Mouse (Mus musculus) embryonic facial prominence, embryonic 11.5 days (tissue): ENCODE results near the gene Rhbdl1. TPM values are rescaled to one million over a fixed set of nuclear protein-coding genes. Genes with fewer than 3 reads are reported as not detected.

ENCODE experiments used
- ATAC-seq: fragments of 200-750 bp; cut with Nextera tagmentation; replicated peaks from 2 replicates; pipeline ENCODE4 v1.8.0; 2017; ENCODE audit warnings: low read depth; ENCODE audit not compliant: insufficient number of reproducible peaks, low FRiP score, low TSS enrichment
- DNase-seq: peaks from one replicate; pipeline ENCODE4 v3.0.0-alpha.2; 2015; ENCODE audit warnings: low spot score
- H3K27ac ChIP-seq: fragments of 300-500 bp; sonication (generic); replicated peaks from 2 replicates; pipeline ENCODE4 v1.5.1; 2014; ENCODE audit warnings: mild to moderate bottlenecking, low read depth, low read length, control low read depth
- H3K27me3 ChIP-seq: fragments of 300-500 bp; sonication (generic); 2 replicates; pipeline ENCODE4 v1.6.1; 2014; ENCODE audit warnings: mild to moderate bottlenecking, low read length, moderate library complexity, mixed read lengths; ENCODE audit not compliant: control insufficient read depth, insufficient read depth
- H3K36me3 ChIP-seq: fragments of 300-500 bp; sonication (generic); replicated peaks from 2 replicates; pipeline ENCODE4 v1.6.1; 2014; ENCODE audit warnings: low read depth, mild to moderate bottlenecking, low read length, moderate library complexity, mixed read lengths; ENCODE audit not compliant: control insufficient read depth, insufficient read depth
- H3K4me1 ChIP-seq: fragments of 300-500 bp; sonication (generic); 2 replicates; pipeline ENCODE4 v1.6.1; 2014; ENCODE audit warnings: low read length, mixed read lengths; ENCODE audit not compliant: control insufficient read depth, insufficient read depth
- H3K4me2 ChIP-seq: fragments of 300-500 bp; sonication (generic); 2 replicates; pipeline ENCODE4 v1.6.1; 2014; ENCODE audit warnings: low read depth, mild to moderate bottlenecking, control low read depth, low read length, moderate library complexity
- H3K4me3 ChIP-seq: fragments of 300-500 bp; sonication (generic); 2 replicates; pipeline ENCODE4 v1.5.1; 2014; ENCODE audit warnings: low read depth, low read length, control low read depth
- H3K9ac ChIP-seq: fragments of 300-500 bp; sonication (generic); replicated peaks from 2 replicates; pipeline ENCODE4 v1.6.1; 2014; ENCODE audit warnings: mild to moderate bottlenecking, control low read depth, low read length
- H3K9me3 ChIP-seq: fragments of 300-500 bp; sonication (generic); replicated peaks from 2 replicates; pipeline ENCODE4 v1.6.1; 2016; ENCODE audit warnings: mild to moderate bottlenecking, low read length, inconsistent platforms, mixed read lengths; ENCODE audit not compliant: control insufficient read depth
- WGBS: fragments of 180-500 bp; shearing (Covaris S2); extraction: QIAGEN DNeasy Blood & Tissue Kit; methylation state at CpG from one replicate; pipeline ENCODE4 v1.1.7; 2014; 5-methylcytosine and 5-hydroxymethylcytosine counted together
- polyA plus RNA-seq: library from polyadenylated mRNA; unstranded; fragments of >200 nt; fragmentation: Nextera tagmentation; extraction: Ambion mirVana; gene quantifications from 2 replicates; pipeline ENCODE4 v1.2.1, GENCODE M21; 2014

The Rhbdl1 gene
- polyA plus RNA-seq, 1 experiment from 2014 or later = 1.5 TPM

DNA sequence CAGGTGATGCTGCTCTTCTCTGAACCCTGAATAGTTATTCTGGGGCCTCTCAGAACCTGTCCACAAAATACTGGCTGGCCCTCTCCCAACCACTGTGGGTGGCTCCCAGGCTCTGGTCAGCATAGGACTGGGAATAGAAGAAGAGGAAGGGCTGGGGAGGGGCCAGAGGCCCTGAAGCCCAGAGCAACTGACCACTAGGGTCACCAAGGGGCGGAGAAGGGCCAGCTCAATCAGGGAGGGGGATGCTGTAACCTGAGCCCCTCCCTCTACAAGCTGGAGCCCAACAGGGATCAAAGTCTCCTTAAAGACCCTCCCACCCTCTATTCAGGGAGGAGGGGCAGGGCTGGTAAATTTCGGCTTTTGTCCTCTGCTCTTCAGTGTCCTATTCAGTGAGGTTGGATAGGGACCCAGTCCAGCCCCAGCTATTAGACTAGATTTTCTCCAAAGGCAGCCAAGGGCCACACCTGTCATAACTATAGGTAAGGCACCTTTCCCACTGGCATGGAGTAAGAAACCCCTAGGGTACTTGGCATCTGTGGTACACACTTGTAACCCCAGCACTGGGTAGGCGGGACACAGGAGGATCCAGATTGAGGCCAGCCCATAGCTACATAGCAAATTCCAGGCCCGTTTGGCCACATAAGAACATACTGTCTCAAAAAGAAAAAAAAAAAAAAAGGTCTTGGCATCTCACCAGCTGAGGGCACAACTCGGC is 43.3 kb upstream of the Rhbdl1 start, which contains the start of gene Wfikkn1:
Wfikkn1 (minus strand) TSS at position 663 of the 715 bp plus-strand sequence.
- DNase-seq (no peak), ATAC-seq (no peak)
- no peaks in the 10 kb centered on the region for H3K9me3 ChIP-seq
- H3K4me1 ChIP-seq = peaks cover 19% of the 10 kb centered on the region
- H3K36me3 ChIP-seq = no peaks in the 10 kb centered on the region; the same call in none of the 2 replicates
- peak within 1 kb of the TSS; percentile 18; the same call in 1 of the 2 replicates for H3K9ac ChIP-seq
- no peaks in the 10 kb centered on the region for H3K27me3 ChIP-seq
- H3K27ac ChIP-seq = peak within 1 kb of the TSS; percentile 56
- 14% methylated on average over 5 of the region's 5 CpGs for WGBS
- H3K4me2 ChIP-seq = no peak within 1 kb of the TSS
- no peak within 1 kb of the TSS for H3K4me3 ChIP-seq

DNA sequence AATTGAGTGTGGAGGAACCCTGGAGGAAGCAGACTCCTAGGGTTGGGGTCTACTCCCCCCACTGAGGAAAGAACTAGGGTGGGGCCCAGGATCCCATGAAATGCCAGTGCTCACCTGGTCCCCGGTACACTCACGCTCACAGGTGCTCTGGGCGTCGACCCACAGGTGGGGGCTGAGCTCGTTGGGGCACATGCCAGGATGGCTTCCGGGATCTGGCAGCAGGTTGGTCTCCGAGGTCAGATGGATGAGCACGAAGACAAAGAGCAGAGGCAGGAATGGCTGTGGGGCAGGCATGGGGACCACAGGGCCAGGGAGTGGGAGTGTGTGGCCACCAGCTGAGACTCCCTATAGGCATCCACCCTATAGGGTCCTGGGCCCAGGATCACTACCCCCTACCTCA is 42.7 kb upstream of the Rhbdl1 start:
- Histone ChIP-seq H3K4me2 (no peak overlapping the region), H3K27me3 (no peaks in the 10 kb centered on the region), H3K4me1 (peaks cover 19% of the 10 kb centered on the region), H3K9me3 (no peaks in the 10 kb centered on the region), H3K36me3 (no peaks in the 10 kb centered on the region; the same call in none of the 2 replicates), H3K27ac (no peak overlapping the region), H3K4me3 (no peak overlapping the region), H3K9ac (no peak overlapping the region)
- no peak for DNase-seq
- no peak for ATAC-seq
- 78% methylated on average over 8 of the region's 8 CpGs for WGBS

DNA sequence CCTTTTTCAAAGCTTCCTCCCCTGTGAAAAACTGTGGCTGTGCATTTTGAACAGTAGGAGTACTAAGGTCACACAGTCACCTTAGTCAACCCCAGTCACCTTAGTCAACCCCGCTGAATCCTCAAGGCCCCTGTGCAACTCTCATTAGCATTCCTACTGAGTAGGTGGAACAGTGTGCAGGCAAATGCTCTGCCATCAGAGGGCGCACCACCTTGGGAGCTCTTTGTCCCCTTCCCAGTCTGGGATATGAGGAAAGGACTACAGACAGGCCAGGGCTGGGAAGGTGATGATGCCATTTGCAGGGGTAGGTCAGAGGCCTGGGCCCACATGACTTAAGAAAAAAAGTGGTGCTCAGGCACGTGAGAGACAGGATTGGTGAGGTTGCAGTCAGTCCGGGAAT is 42.2 kb upstream of the Rhbdl1 start:
- WGBS = 48% methylated on average over 4 of the region's 4 CpGs
- no peaks in the 10 kb centered on the region; the same call in none of the 2 replicates for H3K36me3 ChIP-seq
- no peak overlapping the region for H3K9ac ChIP-seq
- no peaks in the 10 kb centered on the region for H3K9me3 ChIP-seq
- H3K27ac ChIP-seq = no peak overlapping the region
- no peak overlapping the region for H3K4me3 ChIP-seq
- no peak overlapping the region for H3K4me2 ChIP-seq
- no peak for DNase-seq
- H3K27me3 ChIP-seq = no peaks in the 10 kb centered on the region
- no peak for ATAC-seq
- peaks cover 19% of the 10 kb centered on the region for H3K4me1 ChIP-seq

DNA sequence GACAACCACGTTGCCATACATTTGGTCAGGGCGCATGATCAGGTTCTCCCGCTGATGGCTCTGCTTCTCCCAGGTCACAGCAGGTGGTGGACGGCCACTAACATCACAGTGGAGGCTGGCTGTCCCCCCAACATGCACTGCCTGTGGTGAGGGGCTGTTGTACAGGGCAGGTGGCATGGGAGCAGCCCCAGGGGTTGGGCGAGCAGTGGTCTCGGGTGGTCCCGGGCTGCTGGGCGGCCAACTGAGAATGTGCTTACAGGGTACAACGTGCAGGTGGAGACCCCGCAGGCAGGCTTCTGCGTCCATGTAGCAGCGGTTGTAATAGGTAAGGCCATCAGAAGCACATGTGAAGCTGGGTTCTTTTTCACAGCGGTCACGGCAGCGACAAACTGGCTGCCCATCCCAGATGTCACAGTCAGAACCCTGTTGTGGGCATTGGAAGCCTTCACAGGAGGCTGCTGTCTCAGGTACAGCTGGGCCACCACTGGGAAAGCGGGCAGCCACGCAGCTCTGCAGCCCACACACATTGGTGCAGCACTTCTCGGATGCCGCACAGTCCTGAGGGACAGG is 41.6 kb upstream of the Rhbdl1 start:
- ATAC-seq (no peak), DNase-seq (no peak)
- no peak overlapping the region for H3K9ac ChIP-seq
- H3K4me1 ChIP-seq = peaks cover 19% of the 10 kb centered on the region
- no peak overlapping the region for H3K27ac ChIP-seq
- no peaks in the 10 kb centered on the region for H3K27me3 ChIP-seq
- H3K36me3 ChIP-seq = no peaks in the 10 kb centered on the region; the same call in none of the 2 replicates
- H3K9me3 ChIP-seq = no peaks in the 10 kb centered on the region
- no peak overlapping the region for H3K4me2 ChIP-seq
- 85% methylated on average over 19 of the region's 19 CpGs for WGBS
- no peak overlapping the region for H3K4me3 ChIP-seq

DNA sequence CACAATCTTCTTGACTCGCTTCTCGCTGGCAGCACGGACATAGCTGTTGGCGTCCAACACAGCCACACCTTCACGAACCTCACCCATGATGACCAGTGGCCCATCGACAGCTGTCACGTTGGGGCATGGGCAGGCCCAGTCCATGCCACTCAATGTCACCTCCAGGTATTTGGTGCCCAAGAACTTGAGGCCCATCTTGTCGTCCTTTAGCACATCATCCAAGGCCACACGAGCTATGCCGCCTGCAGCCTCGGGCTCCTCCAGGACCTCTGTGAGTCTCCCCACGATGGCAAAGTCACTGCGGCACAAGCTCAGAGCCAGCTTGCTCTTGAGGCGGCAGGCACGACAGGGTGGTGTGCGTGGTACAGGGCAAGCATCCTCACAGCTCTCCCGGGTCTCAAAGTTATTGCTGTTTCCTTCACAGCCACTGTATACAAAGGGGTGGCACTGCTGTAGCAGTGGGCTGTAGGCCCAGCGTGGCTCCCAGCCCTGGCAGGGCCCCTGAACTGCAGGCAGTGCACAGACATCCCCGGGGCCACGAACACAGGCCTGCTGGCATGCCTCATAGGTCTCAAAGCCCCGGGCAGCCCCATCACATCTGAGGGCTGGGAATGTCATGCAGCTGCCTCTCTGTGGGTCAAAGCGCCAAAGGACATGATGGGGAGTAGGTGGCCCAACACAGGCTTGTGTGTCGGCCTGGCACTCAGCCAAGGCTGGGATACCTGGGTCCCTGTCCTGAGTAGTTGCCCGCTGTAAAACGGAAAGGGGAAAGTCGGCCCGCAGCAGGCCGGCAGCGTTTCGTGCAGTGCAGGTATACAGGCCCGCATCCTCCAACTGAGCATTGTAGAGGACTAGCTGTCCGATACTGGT is 40.9 kb upstream of the Rhbdl1 start:
- no peaks in the 10 kb centered on the region for H3K27me3 ChIP-seq

DNA sequence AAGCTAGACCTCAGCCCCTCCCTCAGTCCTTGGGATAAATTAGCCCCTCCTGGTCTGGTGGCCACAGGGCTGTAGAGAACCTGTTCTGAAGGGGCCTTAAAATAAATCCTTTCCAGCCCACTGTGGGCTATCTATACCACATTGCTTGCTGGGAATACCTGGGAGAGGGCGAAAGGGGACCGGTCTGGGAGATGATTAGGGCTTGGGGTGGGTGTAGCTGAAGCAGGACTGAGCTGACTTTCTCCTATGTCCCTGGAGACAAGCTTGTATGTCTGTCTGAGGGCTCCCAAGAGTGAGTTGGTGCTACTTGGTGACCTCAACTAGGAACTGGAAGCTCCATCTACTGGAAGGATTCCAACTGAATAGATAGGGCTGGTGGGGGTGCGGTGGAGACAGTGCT is 39.9 kb upstream of the Rhbdl1 start:
- H3K27ac ChIP-seq = no peak overlapping the region
- ATAC-seq (no peak), DNase-seq (no peak)
- no peak overlapping the region for H3K4me3 ChIP-seq
- no peak overlapping the region for H3K9ac ChIP-seq
- H3K4me2 ChIP-seq = no peak overlapping the region
- H3K9me3 ChIP-seq = no peaks in the 10 kb centered on the region
- H3K27me3 ChIP-seq = no peaks in the 10 kb centered on the region
- no peaks in the 10 kb centered on the region; the same call in 1 of the 2 replicates for H3K36me3 ChIP-seq
- WGBS = 93% methylated on average over 3 of the region's 3 CpGs
- H3K4me1 ChIP-seq = peaks cover 17% of the 10 kb centered on the region

More for the DNA sequence above, 40.9 kb upstream of the Rhbdl1 start:
- Histone ChIP-seq H3K4me1 (peaks cover 19% of the 10 kb centered on the region), H3K9ac (no peak overlapping the region), H3K36me3 (no peaks in the 10 kb centered on the region; the same call in none of the 2 replicates), H3K4me2 (no peak overlapping the region), H3K4me3 (no peak overlapping the region), H3K9me3 (no peaks in the 10 kb centered on the region), H3K27ac (no peak overlapping the region)
- DNase-seq (no peak), ATAC-seq (no peak)
- WGBS = 92% methylated on average over 32 of the region's 32 CpGs

DNA sequence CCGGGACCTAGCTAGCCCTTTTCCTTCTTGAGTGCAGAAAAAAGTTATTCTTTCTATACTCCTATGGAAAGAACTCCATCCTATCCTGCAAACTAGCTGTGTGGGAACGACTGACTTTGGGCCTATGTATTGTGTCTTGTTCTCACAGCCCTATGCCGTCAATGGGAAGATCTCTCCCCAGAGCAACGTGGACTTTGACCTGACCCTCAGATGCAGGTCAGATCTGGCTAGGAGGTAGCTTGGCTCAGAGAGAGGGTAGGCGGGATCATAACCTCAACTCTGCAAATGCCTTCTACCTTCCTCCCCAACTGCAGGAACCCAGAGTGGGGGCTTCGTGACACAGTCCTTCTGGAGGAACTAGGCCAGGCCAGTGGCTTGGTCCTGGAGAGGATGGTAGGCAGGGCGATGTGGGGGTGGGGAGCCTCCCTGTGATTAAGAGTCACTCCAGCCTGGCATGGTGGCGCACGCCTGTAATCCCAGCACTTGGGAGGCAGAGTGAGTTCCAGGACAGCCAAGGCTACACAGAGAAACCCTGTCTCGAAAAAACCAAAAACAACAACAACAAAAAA is 39.3 kb upstream of the Rhbdl1 start:
- Histone ChIP-seq H3K27ac (no peak overlapping the region), H3K36me3 (no peaks in the 10 kb centered on the region; the same call in 1 of the 2 replicates), H3K4me1 (peaks cover 13% of the 10 kb centered on the region), H3K9me3 (no peaks in the 10 kb centered on the region), H3K4me3 (peak overlapping the region; percentile 79), H3K4me2 (peak overlapping the region; percentile 92), H3K9ac (peak overlapping the region; percentile 76), H3K27me3 (no peaks in the 10 kb centered on the region)
- 54% methylated on average over 10 of the region's 10 CpGs for WGBS
- DNase-seq (no peak), ATAC-seq (no peak)
